Mouse (Mus musculus) olfactory bulb, adult 2 months (tissue): ENCODE results near the gene Mtm1.

Source experiments
- CTCF ChIP-seq: fragments of 200-500 bp; IDR thresholded peaks from 2 replicates; pipeline ENCODE4 v1.5.1; 2012; ENCODE audit warnings: low read depth, mild to moderate bottlenecking, low read length, moderate library complexity; ENCODE audit not compliant: insufficient read depth
- POLR2A ChIP-seq: fragments of 200-500 bp; IDR thresholded peaks from 2 replicates; pipeline ENCODE4 v1.6.1; 2012; ENCODE audit warnings: mild to moderate bottlenecking, low read depth, low read length, moderate library complexity; ENCODE audit not compliant: insufficient read depth

GRCm38 (mm10) chrX:71285473-71285872, 74.9 kb downstream of the Mtm1 start:
- no peak for TF ChIP-seq POLR2A
- TF ChIP-seq CTCF, result no peak
